Mouse (Mus musculus) spleen, postnatal 36 days (tissue): ENCODE data around the gene Atxn7l1.

Experiments
- DNase-seq, 2 experiments: peaks; one replicate each; pipeline ENCODE4 v3.0.0; 2022; ENCODE audit warnings: low spot score in 2 of 2, mixed read lengths in 1 of 2

Gene Atxn7l1

DNA sequence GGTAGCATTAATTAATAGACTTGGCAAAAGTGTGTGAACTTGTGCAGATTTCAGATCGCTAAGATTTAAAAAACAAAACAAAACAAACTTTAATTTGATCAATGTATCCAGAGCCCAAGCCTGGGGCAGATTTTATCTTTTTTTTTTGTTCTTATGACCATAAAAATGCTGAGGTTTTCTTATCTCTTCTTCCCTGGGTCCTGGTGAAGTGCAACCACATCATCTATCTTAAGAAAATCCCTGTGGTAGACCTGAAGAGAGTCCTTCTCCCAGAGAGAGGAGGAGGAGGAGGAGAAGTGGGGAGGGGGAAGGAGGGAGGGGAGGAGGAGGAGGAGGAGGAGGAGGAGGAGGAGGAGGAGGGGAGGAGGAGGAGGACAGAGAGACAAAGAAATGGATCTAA lies 78.5 kb downstream of the Atxn7l1 start:
- DNase-seq: no peak

DNA sequence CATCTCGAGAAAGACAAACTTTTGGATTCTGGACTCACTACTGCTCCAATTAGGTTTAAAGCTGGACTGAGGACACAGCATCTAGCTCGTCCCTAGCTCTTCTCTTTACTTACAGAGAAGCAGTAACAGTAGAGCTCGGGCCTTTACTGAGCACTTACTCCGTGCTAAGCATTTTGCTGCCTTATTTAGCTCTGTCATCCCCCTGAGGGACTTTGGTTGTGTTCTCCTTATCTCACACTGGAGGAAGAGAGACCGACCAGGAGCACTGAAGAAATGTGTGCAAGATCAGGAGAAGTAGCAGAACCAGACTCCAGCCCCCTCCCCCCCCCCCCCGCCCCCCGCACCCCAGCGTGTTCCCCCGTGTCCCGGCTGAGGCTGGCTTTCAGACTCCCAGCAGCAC lies 79.1 kb downstream of the Atxn7l1 start:
- DNase-seq: no peak

DNA sequence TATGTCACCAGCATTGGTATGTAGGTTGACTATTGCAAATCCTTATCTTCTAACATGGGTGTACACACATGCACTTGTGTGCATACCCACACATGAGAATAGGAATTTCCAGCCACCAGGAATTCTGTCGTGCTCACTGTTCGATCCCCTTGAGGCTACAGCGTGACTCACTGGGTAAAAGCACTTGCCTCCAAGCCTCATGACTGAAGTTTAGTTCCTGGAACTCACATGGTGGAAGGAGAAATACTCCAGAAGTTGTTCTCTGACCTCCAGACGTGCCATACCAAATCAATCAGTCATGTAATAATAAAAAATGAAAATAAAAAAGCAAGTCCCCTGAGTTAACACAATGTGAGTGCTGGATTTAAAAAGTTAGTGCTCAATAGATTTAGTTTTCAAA lies 87.8 kb downstream of the Atxn7l1 start:
- DNase-seq: no peak

DNA sequence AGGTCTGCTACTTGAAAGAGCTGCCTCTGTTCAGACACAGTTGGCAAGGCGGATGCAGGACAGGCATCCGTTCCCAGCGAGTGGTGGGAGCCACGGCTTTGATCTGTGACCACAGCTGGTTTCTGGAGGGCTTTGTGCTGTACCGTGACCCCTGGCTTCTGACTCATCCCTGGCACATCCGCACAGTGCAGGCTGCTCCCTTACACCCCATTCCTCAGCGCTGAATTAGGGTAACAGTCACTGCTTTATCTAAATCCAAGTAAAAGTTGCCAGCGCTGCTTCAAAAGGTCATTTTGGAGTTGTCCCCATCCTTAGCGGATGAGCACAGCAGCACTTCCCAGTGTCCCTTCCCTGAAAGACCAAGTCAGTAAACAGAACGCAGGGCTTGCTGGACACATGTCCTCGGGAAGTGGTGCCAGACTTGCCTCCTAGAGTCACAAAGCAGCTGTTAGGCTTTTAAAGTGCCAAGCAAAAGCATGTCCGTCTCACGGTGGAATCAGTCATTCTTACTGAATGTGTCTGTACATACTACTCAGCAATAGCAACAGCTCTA lies 88.4 kb downstream of the Atxn7l1 start:
- no peak for DNase-seq

DNA sequence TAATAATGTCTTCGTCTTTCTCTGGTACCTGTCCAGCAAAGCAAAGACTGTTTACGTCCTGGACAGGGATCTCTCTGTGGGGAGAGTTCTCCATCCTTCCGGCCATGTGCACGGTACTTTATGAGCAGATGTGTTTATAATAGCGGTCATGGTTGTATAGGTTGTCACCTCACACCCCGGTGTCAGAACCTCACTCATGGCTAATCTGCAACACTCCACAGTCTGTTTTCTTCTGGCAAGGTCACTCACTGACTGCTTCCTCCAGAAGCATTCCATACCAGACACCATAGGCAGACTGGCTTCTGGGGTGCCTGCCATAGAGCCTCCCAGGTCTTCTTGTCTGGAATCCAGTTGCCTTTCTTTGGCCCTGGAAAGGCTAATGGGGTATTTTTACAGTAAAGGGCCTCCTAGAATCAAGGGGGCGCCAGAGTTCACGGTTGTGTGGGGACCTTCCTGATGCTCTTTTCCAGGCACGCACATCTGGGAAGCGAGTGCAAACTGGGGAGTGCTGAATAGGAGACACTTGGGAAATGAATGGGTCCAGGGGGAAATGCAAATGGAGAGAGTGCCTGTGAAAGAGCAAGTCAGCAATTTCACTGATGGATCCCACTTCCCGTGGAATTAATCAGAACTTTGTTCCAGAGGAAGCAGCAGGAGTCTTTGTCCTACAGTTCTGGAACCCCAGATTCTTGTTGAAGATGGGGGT lies 89.0 kb downstream of the Atxn7l1 start:
- DNase-seq: no peak

DNA sequence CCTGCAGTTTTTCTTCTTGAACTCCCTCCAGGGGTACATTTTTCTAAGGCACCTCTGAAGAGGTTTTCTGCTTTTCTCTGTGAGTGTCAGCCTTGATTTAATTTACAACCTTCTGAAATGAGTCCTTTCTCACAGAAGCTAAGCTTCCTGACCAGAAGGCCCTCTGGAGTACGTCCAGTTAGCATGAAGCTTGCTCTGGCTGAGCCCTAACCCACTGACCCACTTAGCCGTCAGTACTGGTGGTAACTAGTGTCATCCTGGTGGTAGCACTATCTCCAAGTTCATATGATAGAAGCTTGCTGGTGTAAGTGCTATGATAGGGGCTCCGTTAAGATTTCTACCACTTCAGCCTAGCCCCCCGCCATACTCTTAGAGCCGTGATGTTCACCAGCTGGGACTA lies 89.6 kb downstream of the Atxn7l1 start:
- no peak for DNase-seq

DNA sequence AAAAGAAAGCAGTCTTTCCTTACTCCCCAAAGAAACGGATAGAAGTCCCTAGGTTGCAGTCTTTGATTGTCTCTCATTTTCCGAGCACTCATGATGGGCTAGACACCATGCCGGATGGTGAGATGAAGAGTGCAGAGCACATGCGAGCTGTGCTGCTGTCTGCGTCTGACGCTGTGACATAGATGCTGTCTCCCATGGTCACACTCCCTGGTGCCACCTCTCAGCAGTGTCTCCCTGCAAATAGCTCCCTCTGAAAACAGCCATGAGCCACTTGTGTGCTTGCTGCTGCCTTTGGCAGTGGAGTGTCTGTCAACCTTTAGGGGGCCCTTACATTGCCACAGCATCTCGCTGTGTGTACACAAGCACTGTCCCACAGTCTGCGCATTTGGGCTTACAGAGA lies 95.2 kb downstream of the Atxn7l1 start:
- no peak for DNase-seq

DNA sequence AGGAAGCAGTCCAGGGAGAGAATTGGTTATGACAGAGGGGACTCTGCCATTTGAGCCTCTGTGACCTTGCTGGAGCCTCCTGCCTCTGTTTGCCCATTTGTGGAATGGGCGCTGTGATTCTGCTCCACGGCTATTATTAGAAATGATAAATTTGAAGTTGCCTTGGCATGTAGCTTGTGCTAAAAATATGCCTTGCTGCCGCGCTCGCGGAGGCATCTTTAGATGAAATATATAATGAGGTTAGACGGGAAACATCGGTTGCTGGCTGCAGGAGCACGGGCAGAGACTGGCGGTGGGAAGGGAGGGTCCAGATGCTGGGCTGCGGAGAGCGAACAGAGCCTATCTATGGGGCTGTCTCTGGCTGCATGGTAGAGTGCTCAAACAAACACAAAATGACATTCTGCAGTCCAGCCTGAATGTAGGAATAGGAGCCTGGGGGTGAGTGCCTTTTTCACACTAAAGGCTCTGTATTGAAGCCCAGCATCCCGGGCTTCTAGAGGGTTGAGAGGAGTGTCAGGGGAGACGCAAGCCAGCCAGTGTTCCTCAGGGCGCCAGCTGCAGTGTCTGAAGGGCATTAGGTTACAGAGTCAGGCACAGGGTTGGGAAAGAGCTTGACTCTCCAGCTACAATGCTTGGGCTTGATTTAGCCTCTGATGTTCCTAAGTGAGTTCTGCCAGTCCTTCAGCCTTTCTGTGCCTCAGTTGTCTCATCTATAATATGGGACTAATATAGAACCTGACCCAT lies 96.8 kb downstream of the Atxn7l1 start:
- DNase-seq: no peak

DNA sequence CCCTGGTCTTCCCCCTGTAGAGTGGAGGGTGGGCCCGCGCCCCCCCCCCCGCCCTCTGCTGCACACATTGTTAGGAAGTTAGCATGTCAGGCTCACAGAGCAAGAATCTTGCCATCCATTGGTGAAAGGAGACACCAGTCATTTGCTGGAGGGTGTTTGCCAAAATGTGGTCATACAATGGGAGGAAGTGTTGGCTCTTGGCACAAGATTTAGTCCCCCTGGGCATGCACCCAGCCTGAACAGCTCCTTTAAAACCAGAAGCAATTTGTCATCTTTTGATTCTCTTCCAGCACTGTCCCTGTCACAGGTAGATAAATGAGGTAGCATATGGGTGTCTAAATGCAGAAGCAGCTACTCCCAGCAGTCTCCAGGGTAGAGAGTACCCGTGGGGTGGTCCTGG lies 98.0 kb downstream of the Atxn7l1 start:
- DNase-seq: no peak

DNA sequence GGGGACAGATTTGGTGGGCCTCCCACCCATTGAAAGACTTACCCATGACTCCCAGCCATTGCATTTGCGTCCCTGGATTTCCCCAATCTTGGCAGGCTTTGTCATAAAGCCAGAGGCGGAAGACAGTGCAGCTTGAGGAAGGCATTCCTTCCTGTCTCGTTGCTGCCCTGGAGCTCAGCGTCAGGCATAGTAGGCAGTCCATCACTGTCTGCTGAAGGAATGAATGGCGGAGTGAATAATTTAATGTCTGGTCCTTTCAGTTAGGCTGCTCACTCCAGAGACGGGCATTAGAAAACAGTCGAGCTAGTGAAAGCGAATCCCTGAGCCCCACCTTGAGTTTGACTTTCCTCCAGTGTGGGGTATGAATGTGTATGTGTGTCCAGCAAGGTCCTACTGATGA lies 99.4 kb downstream of the Atxn7l1 start:
- no peak for DNase-seq

DNA sequence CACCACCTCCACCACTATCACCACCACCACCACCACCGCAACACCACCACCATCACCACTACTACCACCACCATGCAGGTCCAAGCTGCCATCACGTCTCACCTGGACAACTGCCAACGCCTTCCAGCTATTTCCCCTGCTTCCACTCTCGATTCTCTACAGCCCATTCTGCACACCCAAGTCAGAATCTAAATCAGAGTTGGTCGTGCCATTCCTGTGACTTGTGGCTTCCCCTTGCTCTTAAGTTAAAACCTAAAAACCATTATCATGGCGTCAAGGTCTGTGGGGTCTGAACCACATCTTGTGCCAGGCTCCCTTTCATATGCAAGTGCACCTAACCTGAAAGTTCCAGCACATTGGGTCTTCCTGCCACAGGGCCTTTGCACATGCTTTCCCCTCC lies 102.7 kb downstream of the Atxn7l1 start:
- no peak for DNase-seq

DNA sequence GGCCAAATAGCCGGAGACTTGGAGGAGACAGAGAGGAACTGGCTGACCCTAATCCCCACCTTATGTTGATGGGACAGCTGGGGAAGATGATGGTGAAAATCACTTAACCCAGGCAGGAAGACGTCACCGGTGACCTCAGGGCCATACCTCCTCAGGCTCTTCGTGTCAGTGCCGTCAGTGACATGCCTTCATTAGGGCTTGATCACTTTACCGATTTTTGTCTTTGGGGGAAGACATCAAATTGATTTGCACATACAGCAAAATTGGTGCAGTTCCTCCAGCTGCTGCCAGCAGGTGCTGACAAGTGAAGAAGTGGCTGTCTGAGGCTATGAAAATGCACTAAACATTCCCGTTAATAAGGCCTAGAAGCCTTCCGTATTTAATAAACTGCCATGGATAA lies 103.9 kb downstream of the Atxn7l1 start:
- no peak for DNase-seq

DNA sequence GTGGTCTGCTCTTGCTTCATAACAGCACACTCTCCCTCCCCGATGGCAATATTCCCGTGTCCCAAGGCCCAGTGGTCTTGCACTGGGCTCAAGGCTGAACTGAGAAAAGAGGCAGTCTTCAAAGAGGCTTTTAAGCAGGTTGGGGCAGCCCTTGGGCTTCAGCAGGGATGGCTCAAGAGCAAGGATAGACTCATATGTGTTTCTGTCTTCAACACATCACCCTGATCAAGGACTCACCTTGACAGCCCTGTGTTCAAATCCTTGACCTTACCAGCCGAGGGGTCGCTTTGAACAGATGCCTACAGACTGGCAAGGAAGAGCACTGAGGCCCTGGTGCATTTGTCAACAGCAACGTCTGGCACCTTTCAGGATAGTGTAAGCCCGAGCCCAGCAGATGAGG lies 105.1 kb downstream of the Atxn7l1 start:
- no peak for DNase-seq

DNA sequence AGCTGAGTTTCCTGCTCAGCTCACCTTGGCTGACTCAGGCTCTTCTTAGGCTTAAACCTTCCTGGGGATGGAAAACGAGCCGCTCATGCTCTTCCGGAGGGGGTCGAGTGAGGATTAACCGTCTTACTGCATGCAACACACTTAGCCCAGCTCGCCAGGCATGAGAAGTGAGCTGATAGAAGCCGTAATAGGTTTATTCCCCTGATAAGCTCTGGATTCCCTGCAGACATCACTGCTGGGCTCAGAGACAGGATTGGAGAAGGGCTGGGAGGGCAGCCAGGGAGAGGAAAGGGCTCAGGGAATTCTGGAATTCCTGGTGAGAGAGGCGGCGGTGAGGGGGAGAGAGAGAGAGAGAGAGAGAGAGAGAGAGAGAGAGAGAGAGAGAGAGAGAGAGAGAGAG lies 105.7 kb downstream of the Atxn7l1 start:
- no peak for DNase-seq

DNA sequence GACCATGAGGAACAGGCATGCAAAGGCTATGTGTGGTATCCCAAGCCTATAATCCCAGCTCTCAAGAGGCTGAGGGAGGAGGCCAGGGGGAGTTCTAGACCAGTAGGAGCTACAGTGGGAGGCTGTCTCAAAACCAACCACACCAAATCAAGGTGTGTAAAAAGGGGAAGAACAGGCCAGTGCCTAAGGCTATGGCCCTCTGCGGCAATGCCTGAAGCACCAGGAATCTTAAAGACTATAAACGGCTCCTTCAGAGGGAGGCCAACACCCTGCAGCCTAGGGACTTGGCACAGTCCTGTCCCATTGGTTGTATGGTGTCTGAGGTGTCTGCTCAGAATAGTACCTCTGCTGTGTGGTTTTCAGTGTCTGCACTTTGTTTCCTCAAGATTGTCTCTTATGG lies 107.8 kb downstream of the Atxn7l1 start:
- no peak for DNase-seq

DNA sequence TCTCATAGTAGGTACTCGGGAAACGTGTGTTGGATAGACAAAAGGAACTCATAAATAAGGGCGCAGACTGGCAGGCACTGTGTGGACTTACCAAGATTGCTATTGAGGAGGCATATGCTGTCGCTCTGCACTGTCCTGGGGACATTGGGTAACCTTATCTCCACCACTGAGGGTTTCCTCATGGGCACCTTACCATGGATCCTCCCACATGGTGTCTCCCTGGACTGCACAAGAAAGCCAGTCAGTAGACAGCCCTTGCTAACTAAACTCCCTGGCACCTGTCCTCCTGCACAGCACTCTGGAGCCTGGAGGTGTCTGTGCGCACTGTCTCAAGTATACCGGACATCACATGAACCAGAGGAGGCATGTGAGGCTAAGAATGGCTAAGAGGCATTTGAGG lies 108.9 kb downstream of the Atxn7l1 start:
- no peak for DNase-seq

DNA sequence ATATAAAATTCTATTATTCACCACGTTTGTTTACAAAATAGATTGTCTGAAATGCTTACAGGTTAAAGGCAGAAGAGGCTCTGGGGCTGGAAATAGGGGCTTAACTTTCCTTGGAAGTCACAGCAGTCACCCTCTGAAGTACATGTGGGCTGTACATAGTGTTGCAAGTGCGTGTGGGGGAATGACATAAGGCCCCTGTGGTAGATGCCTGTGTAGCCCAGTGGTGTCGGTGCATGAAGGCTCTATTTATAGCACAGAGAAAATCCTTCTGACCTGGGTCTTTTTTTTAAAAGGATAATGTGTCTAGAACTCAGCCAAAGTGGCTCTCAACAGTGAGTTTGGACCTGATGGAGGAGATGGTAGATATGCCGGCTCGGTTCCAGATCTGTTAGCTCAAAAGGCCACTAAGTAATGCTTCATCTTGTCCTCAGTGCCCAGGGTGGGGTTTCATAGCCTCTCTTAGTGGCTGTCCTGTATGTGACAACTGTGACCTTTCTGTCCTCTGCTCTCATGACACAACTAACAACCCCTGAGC lies 111.6 kb downstream of the Atxn7l1 start:
- DNase-seq: no peak

DNA sequence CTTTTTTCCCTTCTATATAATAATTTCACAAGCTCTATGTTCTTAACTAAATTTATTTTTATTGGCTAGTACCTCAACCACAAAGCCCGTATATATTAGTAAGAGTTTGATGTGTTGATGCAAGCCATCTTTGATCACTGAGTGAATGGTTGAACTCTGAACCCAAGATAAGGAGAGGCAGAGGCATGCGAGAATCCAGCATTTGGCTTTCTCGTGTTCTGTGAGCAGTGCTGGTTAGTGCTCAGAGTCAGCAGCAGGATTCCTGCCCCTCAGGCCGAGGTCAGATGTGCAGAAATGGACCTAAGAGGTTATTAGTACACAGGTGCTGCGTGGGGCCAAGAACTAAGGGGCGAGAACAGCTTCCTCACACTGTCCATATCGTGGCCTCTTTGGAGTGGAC lies 113.1 kb downstream of the Atxn7l1 start:
- DNase-seq: no peak

DNA sequence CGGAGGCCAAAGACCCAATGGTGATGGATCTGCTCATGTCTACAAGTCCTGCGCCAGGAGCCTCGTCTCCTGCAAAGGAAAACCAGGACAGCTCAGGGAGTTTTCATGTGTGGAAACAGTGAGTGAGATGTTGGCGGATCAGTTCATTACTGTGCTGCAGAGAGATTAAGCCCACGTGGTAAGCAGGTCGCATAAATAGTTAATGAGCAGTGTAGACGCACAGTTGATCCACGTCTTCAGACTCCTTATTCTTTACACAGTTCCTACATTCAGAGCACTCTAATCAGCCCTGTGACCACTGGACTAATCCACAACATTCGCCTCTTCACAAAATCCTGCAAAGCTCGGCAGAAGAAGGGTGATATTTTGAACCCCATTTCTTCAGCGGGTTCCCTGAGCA lies 118.4 kb downstream of the Atxn7l1 start:
- DNase-seq: no peak

DNA sequence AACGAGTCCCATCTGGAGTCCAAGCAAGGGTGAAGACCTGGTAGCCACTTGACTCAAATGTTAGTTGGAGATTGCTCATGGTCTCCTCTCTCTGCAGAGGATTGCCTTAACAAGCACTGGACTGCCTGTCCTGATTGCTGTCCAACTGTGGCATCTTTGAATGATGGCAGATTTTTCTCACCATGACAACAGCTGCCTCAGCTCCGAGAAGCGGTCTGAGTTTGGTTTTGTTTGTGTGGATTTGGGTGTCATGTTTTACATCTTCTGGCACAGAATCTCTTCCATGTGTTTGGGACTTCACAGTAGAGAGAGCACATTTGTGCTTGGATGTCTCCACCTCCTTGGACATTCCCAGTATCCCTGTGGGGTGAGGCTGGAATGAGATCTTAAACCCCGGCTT lies 120.5 kb downstream of the Atxn7l1 start:
- DNase-seq: no peak

DNA sequence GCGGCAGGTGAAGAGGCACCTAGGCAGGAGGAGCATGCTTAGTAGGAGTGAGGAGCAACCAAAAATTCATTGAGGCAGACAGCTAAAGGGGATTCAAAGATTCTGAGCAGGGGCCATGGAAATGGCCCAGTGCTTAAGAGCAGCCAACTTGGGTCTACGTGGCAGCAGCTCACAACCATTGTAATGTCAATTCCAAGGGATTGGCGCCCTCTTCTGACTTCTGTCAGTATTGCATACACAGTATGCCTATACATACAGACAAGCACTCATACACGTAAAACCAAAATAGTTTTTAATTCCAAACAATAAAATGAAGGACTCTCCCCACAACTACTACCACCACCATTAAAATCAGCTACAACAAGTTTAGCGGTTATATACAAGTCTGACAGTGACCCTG lies 122.2 kb downstream of the Atxn7l1 start:
- peak; percentile 21 to 47 for DNase-seq

DNA sequence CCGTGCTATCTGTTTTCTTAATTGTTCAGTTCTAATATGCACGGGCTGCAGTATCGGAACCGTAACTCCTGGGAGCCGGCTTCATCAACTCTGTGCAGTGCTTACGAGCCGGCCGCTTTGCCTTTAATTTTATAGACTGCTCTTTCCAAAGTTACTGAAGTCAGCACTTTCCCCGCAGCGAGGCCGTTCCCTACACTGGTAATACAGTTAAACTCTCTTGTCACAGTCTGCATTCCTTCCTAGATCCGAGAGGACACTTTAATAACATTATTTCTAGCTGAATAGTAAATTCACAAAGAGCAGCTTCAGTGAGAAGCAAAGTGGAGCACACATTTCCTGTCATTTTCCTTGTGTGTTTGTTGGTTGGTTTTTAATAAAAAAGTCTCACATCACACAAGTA lies 124.4 kb downstream of the Atxn7l1 start:
- no peak for DNase-seq

DNA sequence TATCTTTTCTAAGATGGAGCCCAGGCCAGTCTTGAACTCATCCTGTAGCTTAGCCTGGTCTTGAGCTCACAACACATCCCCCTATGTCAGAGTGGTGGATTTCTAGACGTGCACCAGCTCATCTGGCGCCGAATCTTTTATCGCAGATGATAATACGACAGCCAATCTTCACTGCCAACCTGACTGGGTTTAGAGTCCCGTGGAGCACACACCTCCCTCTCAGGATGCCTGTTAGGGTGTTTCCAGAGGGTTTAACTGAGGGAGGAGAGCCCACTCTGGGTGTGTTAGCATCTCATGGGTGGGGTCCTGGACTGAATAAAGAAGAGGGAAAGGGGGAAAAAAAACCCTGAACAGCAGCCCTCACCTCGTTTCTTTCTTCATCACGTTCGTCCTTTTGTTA lies 124.9 kb downstream of the Atxn7l1 start:
- no peak for DNase-seq
